Mouse (Mus musculus) ES-E14 (cell line): Measurements from ENCODE around the gene Guca2a.

Experiments
- MAFK ChIP-seq: IDR thresholded peaks from 2 replicates; pipeline ENCODE4 v1.6.1; 2014; ENCODE audit warnings: mild to moderate bottlenecking, low read depth, low read length, inconsistent platforms; ENCODE audit not compliant: insufficient read depth
- ZC3H11A ChIP-seq: IDR thresholded peaks from 2 replicates; pipeline ENCODE4 v1.6.1; 2012; ENCODE audit warnings: low read depth, mild to moderate bottlenecking, inconsistent platforms, low read length, borderline replicate concordance

- TF ChIP-seq MAFK (no peak), ZC3H11A (no peak)
These were observed 31.1 kb downstream of the Guca2a start for GRCm38 (mm10) chr4:119668596-119668995.
